Mouse (Mus musculus) stomach, postnatal 0 days (tissue): Measurements from ENCODE around the gene Dhdh. TPM values are rescaled to one million over a fixed set of nuclear protein-coding genes. Genes with fewer than 3 reads are reported as not detected.

Source experiments
- ATAC-seq: fragments of 200-750 bp; cut with Nextera tagmentation; 2 replicates; pipeline ENCODE4 v1.8.0; 2017; ENCODE audit not compliant: low FRiP score, low TSS enrichment
- DNase-seq: peaks from one replicate; pipeline ENCODE4 v3.0.0-alpha.2; 2016; ENCODE audit warnings: low spot score
- H3K27ac ChIP-seq: fragments of 300-500 bp; sonication (generic); replicated peaks from 2 replicates; pipeline ENCODE4 v1.5.1; 2014; ENCODE audit warnings: mild to moderate bottlenecking, control low read depth
- H3K27me3 ChIP-seq: fragments of 300-500 bp; sonication (generic); 2 replicates; pipeline ENCODE4 v1.6.1; 2014; ENCODE audit warnings: low read length; ENCODE audit not compliant: control insufficient read depth, insufficient read depth
- H3K36me3 ChIP-seq: fragments of 300-500 bp; sonication (generic); 2 replicates; pipeline ENCODE4 v1.6.1; 2014; ENCODE audit warnings: low read length, mixed read lengths; ENCODE audit not compliant: control insufficient read depth, insufficient read depth
- H3K4me1 ChIP-seq: fragments of 300-500 bp; sonication (generic); replicated peaks from 2 replicates; pipeline ENCODE4 v1.6.1; 2014; ENCODE audit warnings: antibody characterized with exemption; ENCODE audit not compliant: control insufficient read depth, insufficient read depth
- H3K4me2 ChIP-seq: fragments of 300-500 bp; sonication (generic); replicated peaks from 2 replicates; pipeline ENCODE4 v1.6.1; 2014; ENCODE audit warnings: low read depth, mild to moderate bottlenecking, control low read depth, moderate library complexity
- H3K4me3 ChIP-seq: fragments of 300-500 bp; sonication (generic); 2 replicates; pipeline ENCODE4 v1.5.1; 2014; ENCODE audit warnings: low read depth, low read length, control low read depth
- H3K9ac ChIP-seq: fragments of 300-500 bp; sonication (generic); 2 replicates; pipeline ENCODE4 v1.6.1; 2014; ENCODE audit warnings: mild to moderate bottlenecking, low read length, control low read depth, mixed read lengths
- H3K9me3 ChIP-seq: fragments of 300-500 bp; sonication (generic); 2 replicates; pipeline ENCODE4 v1.6.1; 2016; ENCODE audit warnings: low read length; ENCODE audit not compliant: control insufficient read depth
- CTCF ChIP-seq: IDR thresholded peaks from 2 replicates; pipeline ENCODE4 v1.5.1; 2016; ENCODE audit warnings: antibody characterized with exemption, low read depth, mild to moderate bottlenecking, moderate library complexity
- EP300 ChIP-seq: optimal IDR thresholded peaks from 2 replicates; pipeline ENCODE3; 2016; ENCODE audit warnings: antibody characterized with exemption
- WGBS: fragments of 180-500 bp; shearing (Covaris S2); extraction: QIAGEN DNeasy Blood & Tissue Kit; methylation state at CpG from one replicate; pipeline ENCODE4 v1.1.7; 2014; 5-methylcytosine and 5-hydroxymethylcytosine counted together
- polyA plus RNA-seq: library from polyadenylated mRNA; unstranded; fragments of >200 nt; fragmentation: Nextera tagmentation; extraction: Ambion mirVana; gene quantifications from 2 replicates; pipeline ENCODE4 v1.2.1, GENCODE M21; 2015

The Dhdh gene
- polyA plus RNA-seq, 1 experiment from 2014 or later = 1.1 TPM

DNA sequence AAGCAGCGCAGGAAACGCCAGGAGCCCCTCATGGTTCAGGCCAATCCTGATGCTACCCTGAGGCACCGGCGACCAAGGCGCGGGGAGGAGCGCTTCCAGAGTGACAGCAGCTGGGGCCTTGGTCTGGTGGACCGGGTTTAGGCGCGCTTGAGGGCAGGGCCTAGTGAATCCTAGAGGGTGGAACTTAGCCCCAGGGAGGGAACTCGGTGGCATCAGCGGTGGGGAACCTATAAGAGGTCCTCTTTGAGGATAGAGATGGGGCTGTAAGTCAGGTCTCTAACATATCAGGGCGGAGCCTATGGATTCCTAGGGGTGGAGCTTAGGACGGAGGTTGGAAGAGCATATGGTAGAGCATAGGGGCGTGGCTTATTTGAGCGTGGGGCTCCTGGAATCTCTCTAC lies 26.8 kb upstream of the Dhdh start:
- peak overlapping the region; percentile 29; the same call in 1 of the 2 replicates for H3K4me2 ChIP-seq
- H3K4me1 ChIP-seq = no peaks in the 10 kb centered on the region
- DNase-seq = no peak
- H3K4me3 ChIP-seq = no peak overlapping the region
- 27% methylated on average over 16 of the region's 16 CpGs for WGBS
- TF ChIP-seq EP300 (no peak), CTCF (no peak)
- H3K27me3 ChIP-seq = no peaks in the 10 kb centered on the region
- ATAC-seq = peak; percentile 35
- H3K9ac ChIP-seq = no peak overlapping the region
- no peaks in the 10 kb centered on the region for H3K36me3 ChIP-seq
- H3K27ac ChIP-seq = 0 out of 2 replicates have a peak overlapping the region, but pooled peaks have one; percentile 4
- no peaks in the 10 kb centered on the region for H3K9me3 ChIP-seq

DNA sequence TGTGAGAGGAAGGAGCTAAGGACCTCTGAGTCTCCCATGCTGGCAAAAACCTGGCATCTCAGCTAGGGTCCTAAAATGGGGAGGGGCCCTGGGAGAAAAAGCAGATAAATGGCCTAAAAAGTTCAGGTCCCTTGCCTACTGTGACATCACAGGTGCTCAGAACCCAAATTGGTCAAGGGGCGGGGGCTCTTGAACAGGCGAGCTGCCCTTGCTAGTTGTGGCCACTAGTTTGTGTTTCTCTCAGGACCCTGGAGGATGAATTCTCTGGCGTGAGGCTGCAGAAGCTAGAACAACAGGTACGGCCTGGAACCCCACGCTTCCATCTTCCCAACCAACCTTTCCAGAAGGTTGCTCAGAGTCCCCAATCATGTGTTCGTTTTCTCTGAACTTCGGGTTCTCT lies 25.8 kb upstream of the Dhdh start:
- H3K36me3 ChIP-seq = no peaks in the 10 kb centered on the region
- no peak overlapping the region for H3K9ac ChIP-seq
- no peak overlapping the region for H3K4me2 ChIP-seq
- no peaks in the 10 kb centered on the region for H3K9me3 ChIP-seq
- WGBS = 83% methylated on average over 7 of the region's 7 CpGs
- H3K27me3 ChIP-seq = no peaks in the 10 kb centered on the region
- H3K4me3 ChIP-seq = no peak overlapping the region
- no peak for TF ChIP-seq EP300
- TF ChIP-seq CTCF = no peak
- ATAC-seq = no peak
- H3K4me1 ChIP-seq = peaks cover 2% of the 10 kb centered on the region; the same call in 1 of the 2 replicates
- DNase-seq = no peak
- no peak overlapping the region for H3K27ac ChIP-seq

DNA sequence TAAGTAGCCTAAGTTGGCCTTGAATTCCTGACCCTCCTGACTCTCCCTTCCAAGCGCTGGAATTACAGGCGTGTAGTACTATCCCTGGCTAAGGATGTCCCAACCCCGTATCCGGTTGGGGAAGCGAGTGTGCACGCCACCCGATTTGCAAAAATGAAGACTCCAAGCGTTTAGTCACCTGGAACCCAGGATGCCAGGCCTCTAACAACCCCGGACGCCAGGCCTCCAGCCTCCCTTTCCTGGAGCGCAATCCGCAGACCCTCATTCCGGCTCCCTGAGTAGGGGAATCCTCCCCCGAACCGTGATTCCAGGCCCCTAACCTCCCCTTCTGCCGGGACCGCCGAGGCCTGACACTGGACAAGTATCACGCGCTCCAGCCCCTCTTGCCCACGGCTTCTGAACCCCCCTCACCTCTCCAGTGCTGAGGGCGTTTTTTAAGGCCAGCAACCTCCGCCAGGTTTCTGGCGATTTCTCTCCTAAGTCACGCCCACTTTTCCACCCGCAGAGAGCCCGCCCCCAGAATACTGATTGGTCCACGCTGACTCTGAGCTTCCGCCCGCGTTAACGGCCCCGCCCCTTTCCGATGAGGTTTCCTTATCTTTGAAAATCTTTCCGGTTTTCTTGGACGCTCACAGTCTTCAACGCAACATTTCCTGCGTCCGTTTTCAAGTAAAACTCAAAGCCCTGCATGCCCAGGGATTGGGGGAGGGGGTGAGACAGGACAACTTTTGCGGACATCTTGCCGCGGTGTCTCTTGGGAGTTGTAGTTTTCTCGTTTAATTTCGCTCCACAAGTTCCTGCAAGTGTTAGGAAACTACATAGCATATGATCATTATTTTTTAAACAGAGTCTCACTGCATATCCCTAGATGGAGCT lies 21.5 kb upstream of the Dhdh start, which contains the start of gene Nucb1:
Gene Nucb1, minus strand, starts transcription at position 495 of the 876 bp plus-strand sequence.
- ATAC-seq = peak; percentile 85
- peak; percentile 92 for DNase-seq

DNA sequence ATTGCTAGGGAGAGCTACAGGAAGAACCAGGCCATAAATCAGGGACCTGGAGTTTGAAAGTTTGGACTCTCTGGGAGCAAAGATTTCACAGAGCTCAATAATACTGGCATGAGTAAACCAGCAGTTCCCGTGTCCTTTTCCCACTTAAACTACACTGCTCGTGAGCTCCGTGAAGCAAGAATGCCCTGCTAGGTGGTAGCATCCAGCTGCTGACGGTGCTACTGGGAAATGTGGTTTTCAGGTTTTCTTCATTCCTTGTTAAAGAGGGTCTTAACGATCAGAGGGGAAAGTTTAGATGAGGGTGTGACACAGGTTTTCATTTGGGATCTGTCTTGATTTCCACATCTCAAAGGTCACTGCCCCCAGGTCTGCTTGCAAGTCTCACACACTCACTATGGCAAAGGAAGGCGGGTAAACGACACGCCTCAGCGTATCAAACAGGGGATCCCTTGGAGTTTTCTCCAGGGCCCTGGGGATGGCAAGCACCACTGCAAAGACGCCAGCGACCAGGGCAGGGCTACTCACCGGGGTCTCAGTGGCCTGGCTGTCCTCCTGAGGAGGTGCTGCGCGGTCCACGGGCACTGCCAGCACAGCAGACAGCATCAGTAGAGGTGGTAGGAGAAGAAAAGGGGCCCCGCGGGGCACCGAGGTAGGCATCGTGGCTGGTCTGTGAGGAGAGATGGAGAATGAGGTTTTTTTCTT lies 20.7 kb upstream of the Dhdh start:
- peak overlapping the region; percentile 94 for H3K27ac ChIP-seq
- peak overlapping the region; percentile 86 for H3K9ac ChIP-seq
- TF ChIP-seq EP300 (no peak), CTCF (no peak)

More for the DNA sequence above, 21.5 kb upstream of the Dhdh start, which contains the start of gene Nucb1:
- peak within 1 kb of the TSS; percentile 94 for H3K27ac ChIP-seq
- peak within 1 kb of the TSS; percentile 86 for H3K9ac ChIP-seq
- H3K4me2 ChIP-seq = peak within 1 kb of the TSS; percentile 92
- H3K9me3 ChIP-seq = no peaks in the 10 kb centered on the region
- no peaks in the 10 kb centered on the region for H3K27me3 ChIP-seq
- WGBS = under 1% methylated on average over 44 of the region's 44 CpGs
- H3K36me3 ChIP-seq = peaks cover 2% of the 10 kb centered on the region; the same call in 1 of the 2 replicates
- H3K4me3 ChIP-seq = peak within 1 kb of the TSS; percentile 77
- TF ChIP-seq CTCF (no peak), EP300 (peak; percentile 54)
- H3K4me1 ChIP-seq = peaks cover 6% of the 10 kb centered on the region; the same call in 1 of the 2 replicates

DNA sequence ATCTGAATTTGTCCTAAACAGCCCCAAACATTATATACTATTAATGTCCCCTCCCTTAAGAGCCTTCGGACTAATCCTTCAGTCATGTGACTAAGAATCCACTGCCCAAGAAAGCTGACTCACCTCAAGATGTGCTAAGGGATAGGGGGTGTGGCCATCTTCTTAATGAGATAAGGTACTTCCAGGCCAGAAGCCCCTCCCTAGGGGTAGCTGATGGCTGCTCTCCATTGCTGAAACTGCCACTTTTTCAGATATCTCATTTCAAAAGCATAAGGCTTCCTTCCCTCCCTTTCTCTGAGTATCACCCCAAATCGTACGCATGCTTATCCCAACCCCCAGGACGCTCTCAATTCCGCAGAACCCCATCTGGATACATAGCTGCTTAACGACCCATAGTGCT lies 20.0 kb upstream of the Dhdh start:
- ATAC-seq = peak; percentile 19; the same call in 1 of the 2 replicates
- no peak overlapping the region for H3K9ac ChIP-seq
- TF ChIP-seq CTCF = no peak
- no peak for TF ChIP-seq EP300

More for the DNA sequence above, 20.7 kb upstream of the Dhdh start:
- DNase-seq (no peak), ATAC-seq (peak; percentile 9; the same call in 1 of the 2 replicates)
- peaks cover 2% of the 10 kb centered on the region; the same call in 1 of the 2 replicates for H3K36me3 ChIP-seq
- WGBS = 20% methylated on average over 19 of the region's 19 CpGs
- peaks cover 6% of the 10 kb centered on the region; the same call in 1 of the 2 replicates for H3K4me1 ChIP-seq
- H3K4me3 ChIP-seq = peak overlapping the region; percentile 77
- H3K9me3 ChIP-seq = no peaks in the 10 kb centered on the region
- peak overlapping the region; percentile 92 for H3K4me2 ChIP-seq
- H3K27me3 ChIP-seq = no peaks in the 10 kb centered on the region

More for the DNA sequence above, 20.0 kb upstream of the Dhdh start:
- H3K4me1 ChIP-seq = peaks cover 6% of the 10 kb centered on the region; the same call in 1 of the 2 replicates
- DNase-seq = no peak
- peaks cover 2% of the 10 kb centered on the region; the same call in 1 of the 2 replicates for H3K36me3 ChIP-seq
- H3K4me3 ChIP-seq = no peak overlapping the region
- no peaks in the 10 kb centered on the region for H3K27me3 ChIP-seq
- no peaks in the 10 kb centered on the region for H3K9me3 ChIP-seq
- H3K4me2 ChIP-seq = peak overlapping the region; percentile 92; the same call in 1 of the 2 replicates
- H3K27ac ChIP-seq = peak overlapping the region; percentile 94
- 79% methylated on average over 6 of the region's 6 CpGs for WGBS
